Mouse (Mus musculus) embryonic fibroblast, embryonic 13.5 days (primary cell): ENCODE measurements around the gene Cfc1.

Source experiments
- CTCF ChIP-seq: IDR thresholded peaks from 2 replicates; pipeline ENCODE4 v1.5.1; 2011; ENCODE audit warnings: mild to moderate bottlenecking, control low read depth, low read length, moderate library complexity, borderline replicate concordance; ENCODE audit not compliant: insufficient read depth
- POLR2A ChIP-seq: IDR thresholded peaks from 2 replicates; pipeline ENCODE4 v1.6.1; 2011; ENCODE audit warnings: low read depth, mild to moderate bottlenecking, control low read depth, low read length, moderate library complexity

DNA sequence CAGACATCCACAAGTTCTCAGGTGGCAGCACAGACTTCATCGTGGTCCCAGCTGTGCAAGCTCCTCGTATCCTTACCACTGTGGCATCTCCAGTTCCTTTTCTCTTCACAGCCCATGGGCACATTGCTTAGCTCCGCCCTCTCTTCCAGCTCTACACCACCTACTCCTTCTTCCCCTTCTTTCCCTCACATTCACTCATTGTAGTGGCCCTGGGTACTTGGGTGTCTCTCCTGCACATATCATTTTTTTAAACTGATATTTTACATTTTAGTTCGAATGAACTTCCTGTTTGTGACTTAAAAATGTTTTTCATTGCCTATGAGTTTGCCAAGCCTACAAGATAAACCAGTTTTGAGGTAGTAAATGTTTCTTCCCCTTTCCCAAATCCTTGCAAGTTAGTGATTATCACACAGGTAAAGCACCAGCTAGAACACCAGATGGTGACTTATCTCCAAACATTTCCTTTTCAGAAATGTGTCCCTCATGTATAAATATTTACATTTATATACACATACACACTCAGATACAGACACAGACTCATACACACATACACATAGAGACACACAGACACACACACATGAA, 29.4 kb upstream of the Cfc1 start:
- no peak for TF ChIP-seq POLR2A
- TF ChIP-seq CTCF: no peak
